Mouse (Mus musculus) cerebellum, postnatal 25 days (tissue): ENCODE results near the gene Gm10961.

Experiments used
- DNase-seq, 2 experiments: peaks; one replicate each; pipeline ENCODE4 v3.0.0; 2021; ENCODE audit warnings: mixed read lengths in 2 of 2

Gene Gm10961

GRCm38 (mm10) chr3:107630682-107631522 is at the start of gene Gm10961:
Gene Gm10961, plus strand, starts transcription at chr3:107631322.
- DNase-seq = no peak

GRCm38 (mm10) chr3:107582130-107582874 is 48.8 kb upstream of the Gm10961 start:
- DNase-seq = no peak

- peak; percentile 30 to 33 for DNase-seq
Measured at GRCm38 (mm10) chr3:107582875-107583767, 48.0 kb upstream of the Gm10961 start.

GRCm38 (mm10) chr3:107583893-107584292 is 47.2 kb upstream of the Gm10961 start:
- DNase-seq = no peak

GRCm38 (mm10) chr3:107586504-107586903 is 44.6 kb upstream of the Gm10961 start:
- no peak for DNase-seq

GRCm38 (mm10) chr3:107591612-107592011 is 39.5 kb upstream of the Gm10961 start:
- no peak for DNase-seq

- no peak for DNase-seq
Measured at GRCm38 (mm10) chr3:107593632-107594031, 37.5 kb upstream of the Gm10961 start.

GRCm38 (mm10) chr3:107594662-107595263 is 36.4 kb upstream of the Gm10961 start, which contains the start of gene Alx3:
Gene Alx3, plus strand, starts transcription at chr3:107595031.
- DNase-seq = no peak

GRCm38 (mm10) chr3:107595264-107595937 is 35.7 kb upstream of the Gm10961 start:
- peak; percentile 32 to 40 for DNase-seq

- no peak for DNase-seq
Measured at GRCm38 (mm10) chr3:107595938-107596461, 35.1 kb upstream of the Gm10961 start.

- DNase-seq = peak; percentile 39 to 57
Measured at GRCm38 (mm10) chr3:107596559-107596958, 34.6 kb upstream of the Gm10961 start.

GRCm38 (mm10) chr3:107597134-107597533 is 34.0 kb upstream of the Gm10961 start:
- DNase-seq = no peak

GRCm38 (mm10) chr3:107597586-107598389 is 33.3 kb upstream of the Gm10961 start:
- DNase-seq = peak in 1 of 2 experiments; percentile 19

- DNase-seq = no peak
Measured at GRCm38 (mm10) chr3:107600127-107600526, 31.0 kb upstream of the Gm10961 start.

GRCm38 (mm10) chr3:107605304-107605703 is 25.8 kb upstream of the Gm10961 start:
- DNase-seq = peak; percentile 60 to 75

GRCm38 (mm10) chr3:107607221-107607620 is 23.9 kb upstream of the Gm10961 start:
- DNase-seq = no peak

GRCm38 (mm10) chr3:107608808-107609207 is 22.3 kb upstream of the Gm10961 start:
- no peak for DNase-seq

- no peak for DNase-seq
Measured at GRCm38 (mm10) chr3:107609376-107609775, 21.7 kb upstream of the Gm10961 start.

- DNase-seq = no peak
Measured at GRCm38 (mm10) chr3:107611394-107611793, 19.7 kb upstream of the Gm10961 start.

- DNase-seq = peak; percentile 81 to 88
Measured at GRCm38 (mm10) chr3:107612902-107613525, 18.1 kb upstream of the Gm10961 start.
